Mouse (Mus musculus): ENCODE results near the gene Gstt2. TPM values are rescaled to one million over a fixed set of nuclear protein-coding genes. Genes with fewer than 3 reads are reported as not detected.
"Not testable (repeated sequence)": the region's sequence is repeated elsewhere in the genome, so short reads cannot be mapped to it uniquely, and the experiment has no call there.

Gstt2 gene
- polyA plus RNA-seq, 1 experiment from 2014 or later = 5.8 TPM

- WGBS = 35% methylated on average over 10 of the region's 10 CpGs
- peak overlapping the region; percentile 40 for H3K4me3 ChIP-seq (replicated peaks)
- H3K9ac ChIP-seq (replicated peaks) = peak overlapping the region; percentile 53
- 0 out of 2 replicates have a peak, but pooled peaks cover 3% of the 10 kb centered on the region for H3K27me3 ChIP-seq
- peaks cover 19% of the 10 kb centered on the region for H3K4me1 ChIP-seq (replicated peaks)
- H3K9me3 ChIP-seq = no peaks in the 10 kb centered on the region
- H3K4me2 ChIP-seq (replicated peaks) = peak overlapping the region; percentile 64
- H3K27ac ChIP-seq = peak overlapping the region; percentile 91
- no peaks in the 10 kb centered on the region for H3K36me3 ChIP-seq
- no peak; the same call in 1 of the 2 replicates for ATAC-seq
Measured at GRCm38 (mm10) chr10:75872025-75872914, 35.0 kb upstream of the Gstt2 start.

GRCm38 (mm10) chr10:75861587-75861986, 24.4 kb upstream of the Gstt2 start:
- Histone ChIP-seq H3K4me3 (replicated peaks) (no peak overlapping the region), H3K36me3 (peaks cover 16% of the 10 kb centered on the region), H3K27me3 (no peaks in the 10 kb centered on the region), H3K4me2 (replicated peaks) (no peak overlapping the region), H3K27ac (no peak overlapping the region), H3K9ac (replicated peaks) (no peak overlapping the region), H3K9me3 (no peaks in the 10 kb centered on the region), H3K4me1 (replicated peaks) (peaks cover 34% of the 10 kb centered on the region)
- WGBS = 54% methylated on average over 5 of the region's 5 CpGs
- no peak for ATAC-seq

GRCm38 (mm10) chr10:75860746-75861145, 23.5 kb upstream of the Gstt2 start:
- no peaks in the 10 kb centered on the region for H3K9me3 ChIP-seq
- no peak for ATAC-seq
- peaks cover 17% of the 10 kb centered on the region for H3K36me3 ChIP-seq
- H3K4me1 ChIP-seq (replicated peaks) = peaks cover 34% of the 10 kb centered on the region
- H3K4me2 ChIP-seq (replicated peaks) = peak overlapping the region; percentile 79
- H3K27me3 ChIP-seq = no peaks in the 10 kb centered on the region
- no peak overlapping the region for H3K4me3 ChIP-seq (replicated peaks)
- WGBS = 21% methylated on average over 7 of the region's 7 CpGs
- peak overlapping the region; percentile 91; the same call in 1 of the 2 replicates for H3K9ac ChIP-seq (replicated peaks)
- H3K27ac ChIP-seq = peak overlapping the region; percentile 94

- Histone ChIP-seq H3K9ac (replicated peaks) (peak within 1 kb of the TSS; percentile 91), H3K36me3 (peaks cover 17% of the 10 kb centered on the region), H3K4me2 (replicated peaks) (peak within 1 kb of the TSS; percentile 79), H3K4me1 (replicated peaks) (peaks cover 34% of the 10 kb centered on the region), H3K4me3 (replicated peaks) (peak within 1 kb of the TSS; percentile 74), H3K27ac (peak within 1 kb of the TSS; percentile 94)
- H3K27me3 ChIP-seq, H3K9me3 ChIP-seq: not testable (repeated sequence)
- WGBS = 2% methylated on average over 46 of the region's 46 CpGs
- ATAC-seq = peak; percentile 94
Measured at GRCm38 (mm10) chr10:75859786-75860470, 22.7 kb upstream of the Gstt2 start, which contains the start of gene Mif. Gene Mif (minus strand): TSS chr10:75860240.

- 1% methylated on average over 26 of the region's 27 CpGs for WGBS
- peak; percentile 76 for ATAC-seq
Measured at GRCm38 (mm10) chr10:75859107-75859746, 22.0 kb upstream of the Gstt2 start.

GRCm38 (mm10) chr10:75857598-75857997, 20.4 kb upstream of the Gstt2 start:
- no peaks in the 10 kb centered on the region for H3K9me3 ChIP-seq
- WGBS = 97% methylated on average over 4 of the region's 4 CpGs
- no peak overlapping the region for H3K27ac ChIP-seq

More at GRCm38 (mm10) chr10:75859107-75859746, 22.0 kb upstream of the Gstt2 start:
- Histone ChIP-seq H3K9me3 (no peaks in the 10 kb centered on the region), H3K4me1 (replicated peaks) (peaks cover 34% of the 10 kb centered on the region), H3K4me3 (replicated peaks) (peak overlapping the region; percentile 74), H3K4me2 (replicated peaks) (peak overlapping the region; percentile 79), H3K9ac (replicated peaks) (peak overlapping the region; percentile 91), H3K27ac (peak overlapping the region; percentile 94), H3K36me3 (peaks cover 17% of the 10 kb centered on the region), H3K27me3 (no peaks in the 10 kb centered on the region)

GRCm38 (mm10) chr10:75856976-75857375, 19.8 kb upstream of the Gstt2 start:
- Histone ChIP-seq H3K27ac (no peak overlapping the region), H3K27me3 (no peaks in the 10 kb centered on the region), H3K9ac (replicated peaks) (no peak overlapping the region), H3K4me3 (replicated peaks) (no peak overlapping the region), H3K4me1 (replicated peaks) (peaks cover 34% of the 10 kb centered on the region), H3K36me3 (peaks cover 17% of the 10 kb centered on the region), H3K9me3 (no peaks in the 10 kb centered on the region), H3K4me2 (replicated peaks) (no peak overlapping the region)
- ATAC-seq = no peak
- WGBS = 87% methylated on average over 3 of the region's 3 CpGs

More at GRCm38 (mm10) chr10:75857598-75857997, 20.4 kb upstream of the Gstt2 start:
- Histone ChIP-seq H3K4me3 (replicated peaks) (no peak overlapping the region), H3K36me3 (peaks cover 17% of the 10 kb centered on the region), H3K27me3 (no peaks in the 10 kb centered on the region), H3K4me2 (replicated peaks) (no peak overlapping the region), H3K4me1 (replicated peaks) (peaks cover 34% of the 10 kb centered on the region), H3K9ac (replicated peaks) (no peak overlapping the region)
- ATAC-seq = no peak

- Histone ChIP-seq H3K27me3 (no peaks in the 10 kb centered on the region), H3K4me1 (replicated peaks) (peaks cover 40% of the 10 kb centered on the region), H3K36me3 (peaks cover 17% of the 10 kb centered on the region), H3K27ac (no peak overlapping the region), H3K9ac (replicated peaks) (no peak overlapping the region), H3K9me3 (no peaks in the 10 kb centered on the region), H3K4me2 (replicated peaks) (no peak overlapping the region), H3K4me3 (replicated peaks) (no peak overlapping the region)
- WGBS = 86% methylated on average over 11 of the region's 11 CpGs
- ATAC-seq = no peak
Measured at GRCm38 (mm10) chr10:75856155-75856907, 19.1 kb upstream of the Gstt2 start.

- no peaks in the 10 kb centered on the region for H3K9me3 ChIP-seq
- H3K36me3 ChIP-seq = peaks cover 17% of the 10 kb centered on the region
- H3K27ac ChIP-seq = no peak overlapping the region
- peaks cover 39% of the 10 kb centered on the region for H3K4me1 ChIP-seq (replicated peaks)
- H3K27me3 ChIP-seq = no peaks in the 10 kb centered on the region
- WGBS = 94% methylated on average over 15 of the region's 15 CpGs
- no peak overlapping the region for H3K4me2 ChIP-seq (replicated peaks)
- no peak overlapping the region for H3K9ac ChIP-seq (replicated peaks)
- no peak for ATAC-seq
- no peak overlapping the region for H3K4me3 ChIP-seq (replicated peaks)
Measured at GRCm38 (mm10) chr10:75855416-75855981, 18.3 kb upstream of the Gstt2 start.

GRCm38 (mm10) chr10:75854791-75855190, 17.6 kb upstream of the Gstt2 start:
- 81% methylated on average over 6 of the region's 6 CpGs for WGBS
- no peaks in the 10 kb centered on the region for H3K9me3 ChIP-seq
- H3K27me3 ChIP-seq = no peaks in the 10 kb centered on the region

GRCm38 (mm10) chr10:75854096-75854495, 16.9 kb upstream of the Gstt2 start:
- Histone ChIP-seq H3K4me3 (replicated peaks) (no peak overlapping the region), H3K9ac (replicated peaks) (no peak overlapping the region), H3K36me3 (peaks cover 17% of the 10 kb centered on the region), H3K27ac (no peak overlapping the region), H3K9me3 (no peaks in the 10 kb centered on the region), H3K27me3 (no peaks in the 10 kb centered on the region), H3K4me2 (replicated peaks) (no peak overlapping the region), H3K4me1 (replicated peaks) (peaks cover 33% of the 10 kb centered on the region)
- 0 out of 2 replicates have a peak, but pooled peaks have one; percentile 1 for ATAC-seq
- WGBS = 46% methylated on average over 5 of the region's 5 CpGs

More at GRCm38 (mm10) chr10:75854791-75855190, 17.6 kb upstream of the Gstt2 start:
- peaks cover 36% of the 10 kb centered on the region for H3K4me1 ChIP-seq (replicated peaks)
- H3K27ac ChIP-seq = no peak overlapping the region
- ATAC-seq = no peak
- H3K9ac ChIP-seq (replicated peaks) = no peak overlapping the region
- no peak overlapping the region for H3K4me2 ChIP-seq (replicated peaks)
- H3K36me3 ChIP-seq = peaks cover 17% of the 10 kb centered on the region
- no peak overlapping the region for H3K4me3 ChIP-seq (replicated peaks)

Measured in midbrain, embryonic 13.5 days (tissue).